Mouse (Mus musculus) forebrain, embryonic 13.5 days (tissue): ENCODE results near the gene Cep112. TPM values are rescaled to one million over a fixed set of nuclear protein-coding genes. Genes with fewer than 3 reads are reported as not detected.
A peak's percentile ranks its signal among the peaks of the same experiment; 100 is the strongest.

Experiments
- ATAC-seq: fragments of 200-750 bp; cut with Nextera tagmentation; 2 replicates; pipeline ENCODE4 v1.8.0; 2017
- H3K27ac ChIP-seq: fragments of 300-500 bp; sonication (generic); 2 replicates; pipeline ENCODE4 v1.5.1; 2015; ENCODE audit warnings: inconsistent platforms, mild to moderate bottlenecking, moderate library complexity
- H3K27me3 ChIP-seq: fragments of 300-500 bp; sonication (generic); 2 replicates; pipeline ENCODE4 v1.6.1; 2015; ENCODE audit warnings: mild to moderate bottlenecking, inconsistent platforms
- H3K36me3 ChIP-seq: fragments of 300-500 bp; sonication (generic); 2 replicates; pipeline ENCODE4 v1.6.1; 2015; ENCODE audit warnings: mild to moderate bottlenecking, inconsistent platforms; ENCODE audit not compliant: poor library complexity, severe bottlenecking
- H3K4me1 ChIP-seq: fragments of 300-500 bp; sonication (generic); 2 replicates; pipeline ENCODE4 v1.6.1; 2015; ENCODE audit warnings: inconsistent platforms
- H3K4me2 ChIP-seq: fragments of 300-500 bp; sonication (generic); 2 replicates; pipeline ENCODE4 v1.6.1; 2015; ENCODE audit warnings: inconsistent platforms, mild to moderate bottlenecking, moderate library complexity
- H3K4me3 ChIP-seq: fragments of 300-500 bp; sonication (generic); 2 replicates; pipeline ENCODE4 v1.5.1; 2015; ENCODE audit warnings: mild to moderate bottlenecking, inconsistent platforms
- H3K9ac ChIP-seq: fragments of 300-500 bp; sonication (generic); 2 replicates; pipeline ENCODE4 v1.6.1; 2015; ENCODE audit warnings: mild to moderate bottlenecking, inconsistent platforms
- H3K9me3 ChIP-seq: fragments of 300-500 bp; sonication (generic); replicated peaks from 2 replicates; pipeline ENCODE4 v1.6.1; 2016; ENCODE audit warnings: inconsistent platforms
- WGBS: fragments of 180-500 bp; shearing (Covaris S2); methylation state at CpG from one replicate; pipeline ENCODE4 v1.1.7; 2015; 5-methylcytosine and 5-hydroxymethylcytosine counted together
- polyA plus RNA-seq: library from polyadenylated mRNA; unstranded; fragments of >200 nt; fragmentation: Nextera tagmentation; extraction: Ambion mirVana; gene quantifications from 2 replicates; pipeline ENCODE4 v1.2.1, GENCODE M21; 2015

The Cep112 gene
- polyA plus RNA-seq: 19.6 and 19.7 TPM in 2 replicates

GRCm38 (mm10) chr11:108424889-108425591, at the start of gene Cep112:
Gene Cep112, plus strand, starts transcription at chr11:108425192.
- H3K9ac ChIP-seq: peak within 1 kb of the TSS; percentile 73

GRCm38 (mm10) chr11:108376815-108377214, 48.2 kb upstream of the Cep112 start:
- H3K9ac ChIP-seq: no peak overlapping the region
- H3K4me2 ChIP-seq: no peak overlapping the region
- ATAC-seq: no peak
- H3K9me3 ChIP-seq: no peaks in the 10 kb centered on the region
- no peaks in the 10 kb centered on the region for H3K27me3 ChIP-seq
- H3K4me1 ChIP-seq: peaks cover 10% of the 10 kb centered on the region
- WGBS: 94% methylated on average over 7 of the region's 7 CpGs
- H3K27ac ChIP-seq: no peak overlapping the region
- no peak overlapping the region for H3K4me3 ChIP-seq
- H3K36me3 ChIP-seq: no peaks in the 10 kb centered on the region

More at GRCm38 (mm10) chr11:108424889-108425591, at the start of gene Cep112:
- under 1% methylated on average over 61 of the region's 61 CpGs for WGBS
- no peaks in the 10 kb centered on the region for H3K9me3 ChIP-seq
- no peaks in the 10 kb centered on the region for H3K36me3 ChIP-seq
- H3K4me1 ChIP-seq: peaks cover 31% of the 10 kb centered on the region
- ATAC-seq: peak; percentile 95
- peak within 1 kb of the TSS; percentile 75 for H3K4me2 ChIP-seq
- H3K27ac ChIP-seq: peak within 1 kb of the TSS; percentile 58
- 0 out of 2 replicates have a peak, but pooled peaks cover 4% of the 10 kb centered on the region for H3K27me3 ChIP-seq
- H3K4me3 ChIP-seq: peak within 1 kb of the TSS; percentile 62

- no peaks in the 10 kb centered on the region for H3K36me3 ChIP-seq
- H3K27ac ChIP-seq: no peak overlapping the region
- H3K9ac ChIP-seq: no peak overlapping the region
- no peak overlapping the region for H3K4me3 ChIP-seq
- peaks cover 7% of the 10 kb centered on the region for H3K4me1 ChIP-seq
- peak overlapping the region; percentile 21; the same call in 1 of the 2 replicates for H3K4me2 ChIP-seq
- H3K27me3 ChIP-seq: no peaks in the 10 kb centered on the region
- WGBS: 33% methylated on average over 19 of the region's 19 CpGs
- no peaks in the 10 kb centered on the region for H3K9me3 ChIP-seq
- ATAC-seq: peak; percentile 92
These were observed 47.2 kb upstream of the Cep112 start for GRCm38 (mm10) chr11:108377680-108378362.

- H3K4me3 ChIP-seq: no peak overlapping the region
- 0 out of 2 replicates have a peak, but pooled peaks have one; percentile 13 for ATAC-seq
- H3K27me3 ChIP-seq: no peaks in the 10 kb centered on the region
- no peak overlapping the region for H3K9ac ChIP-seq
- WGBS: 78% methylated on average over 4 of the region's 4 CpGs
- H3K9me3 ChIP-seq: no peaks in the 10 kb centered on the region
- H3K27ac ChIP-seq: no peak overlapping the region
- no peak overlapping the region for H3K4me2 ChIP-seq
- peaks cover 7% of the 10 kb centered on the region for H3K4me1 ChIP-seq
- H3K36me3 ChIP-seq: no peaks in the 10 kb centered on the region
These were observed 46.6 kb upstream of the Cep112 start for GRCm38 (mm10) chr11:108378363-108378751.

GRCm38 (mm10) chr11:108382664-108383063, 42.3 kb upstream of the Cep112 start:
- Histone ChIP-seq H3K4me1 (peaks cover 4% of the 10 kb centered on the region), H3K36me3 (no peaks in the 10 kb centered on the region), H3K4me3 (no peak overlapping the region), H3K9me3 (no peaks in the 10 kb centered on the region), H3K4me2 (no peak overlapping the region), H3K27ac (no peak overlapping the region), H3K9ac (no peak overlapping the region), H3K27me3 (no peaks in the 10 kb centered on the region)
- 84% methylated on average over 3 of the region's 3 CpGs for WGBS
- no peak for ATAC-seq

- ATAC-seq: no peak
- no peaks in the 10 kb centered on the region for H3K27me3 ChIP-seq
- H3K4me3 ChIP-seq: no peak overlapping the region
- H3K9me3 ChIP-seq: no peaks in the 10 kb centered on the region
- no peak overlapping the region for H3K9ac ChIP-seq
- H3K27ac ChIP-seq: no peak overlapping the region; the same call in 1 of the 2 replicates
- H3K4me1 ChIP-seq: no peaks in the 10 kb centered on the region
- H3K36me3 ChIP-seq: no peaks in the 10 kb centered on the region
- no peak overlapping the region for H3K4me2 ChIP-seq
- 58% methylated on average over 4 of the region's 4 CpGs for WGBS
These were observed 39.9 kb upstream of the Cep112 start for GRCm38 (mm10) chr11:108384920-108385665.

GRCm38 (mm10) chr11:108385666-108386024, 39.3 kb upstream of the Cep112 start:
- Histone ChIP-seq H3K9me3 (no peaks in the 10 kb centered on the region), H3K9ac (no peak overlapping the region)
- 92% methylated on average over 1 of the region's 1 CpGs for WGBS

GRCm38 (mm10) chr11:108395061-108395460, 29.9 kb upstream of the Cep112 start:
- H3K27me3 ChIP-seq: no peaks in the 10 kb centered on the region
- no peak overlapping the region for H3K27ac ChIP-seq
- H3K4me3 ChIP-seq: no peak overlapping the region
- H3K9ac ChIP-seq: no peak overlapping the region
- H3K4me1 ChIP-seq: no peaks in the 10 kb centered on the region
- ATAC-seq: no peak
- no peaks in the 10 kb centered on the region for H3K9me3 ChIP-seq
- 96% methylated on average over 9 of the region's 9 CpGs for WGBS
- H3K36me3 ChIP-seq: no peaks in the 10 kb centered on the region
- H3K4me2 ChIP-seq: no peak overlapping the region

More at GRCm38 (mm10) chr11:108385666-108386024, 39.3 kb upstream of the Cep112 start:
- Histone ChIP-seq H3K4me3 (no peak overlapping the region), H3K36me3 (no peaks in the 10 kb centered on the region), H3K4me1 (no peaks in the 10 kb centered on the region), H3K27ac (no peak overlapping the region), H3K4me2 (no peak overlapping the region), H3K27me3 (no peaks in the 10 kb centered on the region)
- no peak for ATAC-seq

- ATAC-seq: no peak
- H3K4me3 ChIP-seq: no peak overlapping the region
- H3K4me1 ChIP-seq: no peaks in the 10 kb centered on the region
- H3K27ac ChIP-seq: no peak overlapping the region
- H3K9ac ChIP-seq: no peak overlapping the region
- no peak overlapping the region for H3K4me2 ChIP-seq
- no peaks in the 10 kb centered on the region for H3K9me3 ChIP-seq
- 91% methylated on average over 7 of the region's 7 CpGs for WGBS
- no peaks in the 10 kb centered on the region for H3K27me3 ChIP-seq
- no peaks in the 10 kb centered on the region for H3K36me3 ChIP-seq
These were observed 28.7 kb upstream of the Cep112 start for GRCm38 (mm10) chr11:108396076-108396829.

GRCm38 (mm10) chr11:108409876-108410644, 14.9 kb upstream of the Cep112 start:
- H3K4me1 ChIP-seq: no peaks in the 10 kb centered on the region
- H3K27ac ChIP-seq: no peak overlapping the region
- ATAC-seq: peak; percentile 83
- no peaks in the 10 kb centered on the region for H3K9me3 ChIP-seq
- no peaks in the 10 kb centered on the region for H3K27me3 ChIP-seq
- H3K36me3 ChIP-seq: no peaks in the 10 kb centered on the region
- no peak overlapping the region for H3K4me3 ChIP-seq
- 40% methylated on average over 8 of the region's 9 CpGs for WGBS
- no peak overlapping the region for H3K9ac ChIP-seq
- no peak overlapping the region for H3K4me2 ChIP-seq

- Histone ChIP-seq H3K27ac (no peak overlapping the region), H3K9ac (no peak overlapping the region), H3K36me3 (no peaks in the 10 kb centered on the region), H3K4me1 (no peaks in the 10 kb centered on the region), H3K4me3 (no peak overlapping the region), H3K27me3 (no peaks in the 10 kb centered on the region; the same call in 1 of the 2 replicates), H3K4me2 (no peak overlapping the region), H3K9me3 (no peaks in the 10 kb centered on the region)
- WGBS: 96% methylated on average over 1 of the region's 1 CpGs
- ATAC-seq: no peak
These were observed 8.6 kb upstream of the Cep112 start for GRCm38 (mm10) chr11:108416360-108416759.
